Mouse (Mus musculus): Measurements from ENCODE around the gene Arhgap23.

Arhgap23 gene

GRCm38 (mm10) chr11:97406094-97406951 lies 9.0 kb upstream of the Arhgap23 start:
- no peak for DNase-seq (ENCODE audit: low spot score in 2 of 2)

GRCm38 (mm10) chr11:97407456-97407855 lies 7.9 kb upstream of the Arhgap23 start:
- DNase-seq (ENCODE audit: low spot score in 2 of 2) = no peak

- DNase-seq (ENCODE audit: low spot score in 2 of 2) = peak; percentile 64 to 74
These were observed 7.2 kb upstream of the Arhgap23 start for GRCm38 (mm10) chr11:97408171-97408570.

GRCm38 (mm10) chr11:97410958-97411357 lies 4.4 kb upstream of the Arhgap23 start:
- DNase-seq (ENCODE audit: low spot score in 2 of 2) = no peak

GRCm38 (mm10) chr11:97412117-97412516 lies 3.2 kb upstream of the Arhgap23 start:
- no peak for DNase-seq (ENCODE audit: low spot score in 2 of 2)

GRCm38 (mm10) chr11:97412808-97413347 lies 2.5 kb upstream of the Arhgap23 start:
- DNase-seq (ENCODE audit: low spot score in 2 of 2) = no peak

- DNase-seq (ENCODE audit: low spot score in 2 of 2) = no peak
These were observed 641 bp downstream of the Arhgap23 start for GRCm38 (mm10) chr11:97415712-97416636.

- DNase-seq (ENCODE audit: low spot score in 2 of 2) = no peak
These were observed 1.3 kb downstream of the Arhgap23 start for GRCm38 (mm10) chr11:97416637-97417035.

- no peak for DNase-seq (ENCODE audit: low spot score in 2 of 2)
These were observed 3.7 kb downstream of the Arhgap23 start for GRCm38 (mm10) chr11:97418834-97419539.

GRCm38 (mm10) chr11:97419540-97419900 lies 4.2 kb downstream of the Arhgap23 start:
- no peak for DNase-seq (ENCODE audit: low spot score in 2 of 2)

- DNase-seq (ENCODE audit: low spot score in 2 of 2) = no peak
These were observed 7.2 kb downstream of the Arhgap23 start for GRCm38 (mm10) chr11:97422507-97422906.

GRCm38 (mm10) chr11:97424092-97424692 lies 8.9 kb downstream of the Arhgap23 start:
- no peak for DNase-seq (ENCODE audit: low spot score in 2 of 2)

GRCm38 (mm10) chr11:97424802-97425201 lies 9.5 kb downstream of the Arhgap23 start:
- no peak for DNase-seq (ENCODE audit: low spot score in 2 of 2)

- no peak for DNase-seq (ENCODE audit: low spot score in 2 of 2)
These were observed 12.7 kb downstream of the Arhgap23 start for GRCm38 (mm10) chr11:97427794-97428725.

GRCm38 (mm10) chr11:97428726-97429077 lies 13.4 kb downstream of the Arhgap23 start:
- DNase-seq (ENCODE audit: low spot score in 2 of 2) = no peak

- no peak for DNase-seq (ENCODE audit: low spot score in 2 of 2)
These were observed 14.3 kb downstream of the Arhgap23 start for GRCm38 (mm10) chr11:97429615-97430014.

- no peak for DNase-seq (ENCODE audit: low spot score in 2 of 2)
These were observed 16.7 kb downstream of the Arhgap23 start for GRCm38 (mm10) chr11:97432015-97432414.

GRCm38 (mm10) chr11:97432983-97433539 lies 17.7 kb downstream of the Arhgap23 start:
- no peak for DNase-seq (ENCODE audit: low spot score in 2 of 2)

- DNase-seq (ENCODE audit: low spot score in 2 of 2) = no peak
These were observed 18.8 kb downstream of the Arhgap23 start for GRCm38 (mm10) chr11:97434121-97434520.
